Mouse (Mus musculus) hematopoietic multipotent progenitor cell, adult 10-12 weeks (in vitro differentiated cells): ENCODE results near the gene Speg. TPM values are rescaled to one million over a fixed set of nuclear protein-coding genes. Genes with fewer than 3 reads are reported as not detected.

Experiments
- polyA plus RNA-seq: library from polyadenylated mRNA; stranded (reverse); fragments of >175 nt; gene quantifications from 2 replicates; pipeline ENCODE4 v1.2.3, GENCODE M21; 2012; ENCODE audit warnings: low replicate concordance

Speg gene
- 1.3 and 3.6 TPM in 2 replicates for polyA plus RNA-seq

DNA sequence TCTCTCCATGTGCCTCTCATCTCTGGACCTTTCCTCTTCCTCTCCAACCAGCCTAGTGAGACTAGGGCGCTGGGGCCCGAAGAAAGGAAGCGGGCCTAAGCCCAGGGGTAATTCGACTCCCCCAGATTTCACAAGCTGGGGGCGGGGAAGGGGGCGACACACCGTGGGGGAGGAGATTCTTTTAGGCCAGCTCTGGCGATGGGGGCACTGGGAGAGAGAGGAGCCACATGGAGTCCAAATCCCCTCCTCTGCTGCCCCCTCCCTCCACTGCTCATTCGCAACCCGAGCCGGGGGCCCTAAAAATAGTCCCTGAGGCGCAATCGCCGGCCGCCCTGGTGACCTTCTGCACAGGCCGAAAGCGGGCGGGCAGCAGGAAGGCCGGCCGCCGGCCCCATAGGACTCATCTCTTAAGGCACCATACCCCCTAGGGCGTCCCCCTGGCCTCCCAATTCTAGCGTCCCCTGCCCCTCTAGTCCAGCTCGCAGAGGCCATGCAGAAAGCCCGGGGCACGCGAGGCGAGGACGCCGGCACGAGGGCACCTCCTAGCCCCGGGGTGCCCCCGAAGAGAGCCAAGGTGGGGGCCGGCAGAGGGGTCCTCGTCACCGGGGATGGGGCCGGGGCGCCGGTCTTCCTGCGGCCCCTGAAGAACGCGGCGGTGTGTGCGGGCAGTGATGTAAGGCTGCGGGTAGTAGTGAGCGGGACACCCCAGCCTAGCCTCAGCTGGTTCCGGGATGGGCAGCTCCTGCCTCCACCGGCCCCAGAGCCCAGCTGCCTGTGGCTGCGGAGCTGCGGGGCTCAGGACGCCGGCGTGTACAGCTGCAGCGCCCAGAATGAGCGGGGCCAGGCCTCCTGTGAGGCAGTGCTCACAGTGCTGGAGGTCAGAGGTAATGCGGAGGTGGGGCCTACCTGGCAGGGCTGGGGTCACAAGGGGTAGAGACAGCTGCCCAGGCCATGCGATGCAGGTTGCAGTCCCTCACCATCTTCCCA, at the start of gene Speg:
Gene Speg, plus strand, starts transcription at position 348 of the 987 bp plus-strand sequence.

DNA sequence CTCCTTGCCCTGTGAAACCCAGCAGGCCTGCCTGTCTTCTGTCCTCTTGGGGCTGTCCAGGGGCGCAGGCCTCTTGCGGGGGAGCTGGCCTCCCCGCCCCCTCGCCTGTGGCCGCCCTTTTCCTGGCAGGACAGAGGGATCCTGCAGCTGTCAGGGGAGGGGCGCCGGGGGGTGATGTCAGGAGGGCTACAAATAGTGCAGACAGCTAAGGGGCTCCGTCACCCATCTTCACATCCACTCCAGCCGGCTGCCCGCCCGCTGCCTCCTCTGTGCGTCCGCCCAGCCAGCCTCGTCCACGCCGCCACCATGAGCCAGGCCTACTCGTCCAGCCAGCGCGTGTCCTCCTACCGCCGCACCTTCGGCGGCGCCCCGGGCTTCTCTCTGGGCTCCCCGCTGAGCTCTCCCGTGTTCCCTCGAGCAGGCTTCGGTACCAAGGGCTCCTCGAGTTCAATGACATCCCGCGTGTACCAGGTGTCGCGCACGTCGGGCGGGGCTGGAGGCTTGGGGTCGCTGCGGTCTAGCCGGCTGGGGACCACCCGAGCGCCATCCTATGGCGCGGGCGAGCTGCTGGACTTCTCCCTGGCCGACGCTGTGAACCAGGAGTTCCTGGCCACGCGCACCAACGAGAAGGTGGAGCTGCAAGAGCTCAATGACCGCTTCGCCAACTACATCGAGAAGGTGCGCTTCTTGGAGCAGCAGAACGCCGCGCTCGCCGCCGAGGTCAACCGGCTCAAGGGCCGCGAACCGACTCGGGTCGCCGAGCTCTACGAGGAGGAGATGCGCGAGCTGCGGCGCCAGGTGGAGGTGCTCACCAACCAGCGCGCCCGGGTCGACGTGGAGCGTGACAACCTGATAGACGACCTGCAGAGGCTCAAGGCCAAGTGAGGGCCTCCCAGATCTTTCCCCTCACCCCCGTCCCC, 14.7 kb upstream of the Speg start, which contains the start of gene Des:
Gene Des, plus strand, starts transcription at position 218 of the 920 bp plus-strand sequence.

DNA sequence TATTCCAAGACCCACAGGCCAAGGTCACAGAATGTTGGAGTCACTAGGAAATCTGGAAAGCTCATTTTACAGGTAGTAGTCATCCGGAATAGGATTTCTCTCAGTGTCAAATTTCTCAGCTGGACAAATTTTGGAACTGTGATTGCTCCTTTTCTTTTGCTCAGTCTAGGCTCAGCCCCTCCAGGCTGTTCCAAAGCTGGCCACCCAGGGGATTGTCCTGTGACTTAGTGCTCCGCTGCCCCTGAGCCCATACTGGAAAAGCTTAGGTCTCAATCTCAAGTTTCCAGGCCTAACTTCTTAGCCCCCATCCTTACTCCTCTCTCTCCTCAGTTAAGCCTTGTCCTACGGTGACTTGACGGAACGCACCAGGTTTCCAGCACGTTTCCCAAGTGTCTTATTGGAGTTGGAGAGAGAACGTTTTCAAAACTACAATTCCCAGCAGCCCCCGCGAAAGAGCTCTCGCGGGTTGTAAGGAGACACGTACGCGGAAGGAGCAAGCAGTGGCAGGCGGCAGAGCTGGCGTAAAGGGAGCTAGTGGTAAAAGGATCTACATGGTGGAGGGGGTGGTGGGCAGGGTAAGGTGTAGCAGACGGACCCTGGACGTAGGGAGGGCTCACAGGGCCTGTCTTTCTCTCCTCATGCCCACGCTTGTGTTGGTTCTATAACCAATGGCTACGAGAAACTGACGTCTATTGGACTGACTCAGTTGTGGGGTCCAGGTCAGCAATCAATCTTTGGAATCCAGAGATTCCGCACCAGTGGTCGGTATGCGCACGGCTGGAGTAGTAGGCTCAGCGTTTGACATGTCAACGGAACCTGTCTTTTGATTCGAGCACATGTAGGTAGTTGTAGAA, 60.6 kb downstream of the Speg start, which contains the start of gene Gmppa:
Gene Gmppa, plus strand, starts transcription at position 456 of the 854 bp plus-strand sequence.

DNA sequence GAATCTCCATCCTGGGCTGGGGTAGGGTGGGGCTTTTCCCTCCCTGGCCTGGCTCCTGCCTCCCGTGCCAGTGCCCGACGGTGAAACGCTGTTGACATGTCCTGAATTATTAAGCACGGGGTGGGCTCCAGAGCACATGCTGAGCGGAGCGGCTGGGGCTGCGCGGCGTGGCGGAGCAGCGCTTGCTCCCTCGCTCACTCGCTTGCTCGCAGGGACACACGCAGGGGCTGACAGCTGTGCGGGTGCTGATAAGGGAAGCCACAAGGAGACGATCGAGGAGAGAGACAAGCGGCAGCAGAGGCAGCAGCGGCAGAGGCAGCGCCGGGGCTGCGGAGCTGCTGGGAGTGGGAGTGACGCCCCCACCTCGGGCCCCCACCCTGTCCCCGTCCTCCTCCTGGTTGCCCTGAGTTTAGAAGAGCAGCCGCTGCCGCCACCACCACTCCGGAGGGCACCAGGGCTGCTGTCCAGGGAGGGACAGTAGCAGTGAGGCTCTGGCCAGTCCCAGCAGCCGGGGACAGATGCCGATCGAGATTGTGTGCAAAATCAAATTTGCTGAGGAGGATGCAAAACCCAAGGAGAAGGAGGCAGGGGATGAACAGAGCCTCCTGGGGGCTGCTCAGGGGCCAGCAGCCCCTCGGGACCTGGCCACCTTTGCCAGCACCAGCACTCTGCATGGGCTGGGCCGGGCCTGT, 75.4 kb downstream of the Speg start, which contains the start of gene Asic4:
Gene Asic4, plus strand, starts transcription at position 123 of the 692 bp plus-strand sequence.

DNA sequence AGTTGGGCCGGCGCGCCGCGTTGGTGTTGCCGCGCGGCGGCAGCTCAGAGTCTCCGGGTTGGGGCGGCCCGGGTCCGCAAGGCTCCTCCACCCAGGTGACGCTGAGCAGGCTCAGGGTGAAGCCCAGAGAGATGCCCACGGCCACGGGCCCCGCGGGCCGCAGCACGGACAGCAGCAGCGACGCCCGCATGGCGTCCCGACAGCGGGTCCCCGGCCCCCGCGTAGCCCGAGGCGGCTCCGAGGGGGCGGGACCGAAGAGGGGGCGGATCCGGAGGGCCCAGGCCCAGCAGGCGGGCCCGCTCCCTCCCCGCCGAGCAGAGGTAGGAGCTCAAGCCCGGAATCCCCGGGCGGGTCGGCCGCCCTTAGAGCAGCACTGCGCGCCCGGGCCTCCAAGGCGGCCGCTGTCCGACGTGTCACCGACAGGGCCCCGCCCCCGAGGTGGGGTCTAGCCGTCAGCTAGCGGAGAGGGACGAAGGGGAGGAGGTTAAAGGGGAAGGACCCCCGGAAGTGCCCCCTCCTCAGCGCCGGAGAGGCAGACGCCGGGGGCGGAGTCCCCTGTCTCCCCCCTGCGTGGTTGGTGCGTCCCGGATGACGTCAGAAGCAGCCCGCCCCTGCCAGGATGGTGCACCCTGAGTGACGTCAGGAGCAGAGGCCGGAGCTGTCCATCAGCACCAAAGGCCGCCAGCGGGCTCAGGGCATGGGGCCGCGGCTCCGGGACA, 104.0 kb downstream of the Speg start, which contains the start of the genes Chpf and Tmem198:
Gene Chpf, minus strand, starts transcription at position 392 of the 719 bp plus-strand sequence.
Gene Tmem198, plus strand, starts transcription at position 617 of the 719 bp plus-strand sequence.

Other genes with a start within 250 kb of the Speg start
- gene Slc23a3, start 241.4 kb upstream of the Speg start, polyA plus RNA-seq: 0.15 TPM in 1 of 2 replicates, not detected in the other
- 63.0 and 65.5 TPM in 2 replicates for gene Cnppd1, start 232.6 kb upstream of the Speg start, polyA plus RNA-seq
- gene Retreg2, start 232.5 kb upstream of the Speg start, polyA plus RNA-seq: 81.2 and 167 TPM in 2 replicates
- 18.0 and 31.8 TPM in 2 replicates for gene Zfand2b, start 206.7 kb upstream of the Speg start, polyA plus RNA-seq
- 0.13 and 7.2 TPM in 2 replicates for gene Abcb6, start 194.9 kb upstream of the Speg start, polyA plus RNA-seq
- 11.8 and 19.3 TPM in 2 replicates for gene Ankzf1, start 183.1 kb upstream of the Speg start, polyA plus RNA-seq
- gene Atg9a, start 183.1 kb upstream of the Speg start, polyA plus RNA-seq: 41.2 and 51.7 TPM in 2 replicates
- gene Glb1l, start 164.5 kb upstream of the Speg start, polyA plus RNA-seq: 0.58 and 0.97 TPM in 2 replicates
- gene Stk16, start 164.5 kb upstream of the Speg start, polyA plus RNA-seq: 61.2 and 158 TPM in 2 replicates
- 16.3 and 47.0 TPM in 2 replicates for gene Tuba4a, start 155.4 kb upstream of the Speg start, polyA plus RNA-seq
- 0.28 TPM in 1 of 2 replicates, not detected in the other for gene A630095N17Rik, start 143.2 kb upstream of the Speg start, polyA plus RNA-seq
- gene Dnajb2, start 138.9 kb upstream of the Speg start, polyA plus RNA-seq: 18.6 and 44.4 TPM in 2 replicates
- gene Ptprn, start 110.8 kb upstream of the Speg start, polyA plus RNA-seq: 0.25 and 0.55 TPM in 2 replicates
- not detected in 2 replicates for gene Resp18, start 96.9 kb upstream of the Speg start, polyA plus RNA-seq
- gene Dnpep, start 57.3 kb upstream of the Speg start, polyA plus RNA-seq: 31.1 and 62.9 TPM in 2 replicates
- gene Des, start 15.0 kb upstream of the Speg start, polyA plus RNA-seq: 0.42 and 3.0 TPM in 2 replicates
- 112 and 181 TPM in 2 replicates for gene Gmppa, start 60.6 kb downstream of the Speg start, polyA plus RNA-seq
- not detected in 2 replicates for gene Asic4, start 75.1 kb downstream of the Speg start, polyA plus RNA-seq
- 43.0 and 64.3 TPM in 2 replicates for gene Chpf, start 104.0 kb downstream of the Speg start, polyA plus RNA-seq
- gene Tmem198, start 104.2 kb downstream of the Speg start, polyA plus RNA-seq: 2.5 and 7.4 TPM in 2 replicates
- gene Obsl1, start 131.2 kb downstream of the Speg start, polyA plus RNA-seq: 0.13 and 0.53 TPM in 2 replicates
- 0.08 and 0.48 TPM in 2 replicates for gene Inha, start 131.8 kb downstream of the Speg start, polyA plus RNA-seq
- gene Stk11ip, start 146.2 kb downstream of the Speg start, polyA plus RNA-seq: 126 and 243 TPM in 2 replicates
- 1.1 and 2.2 TPM in 2 replicates for gene Slc4a3, start 171.0 kb downstream of the Speg start, polyA plus RNA-seq